Mouse (Mus musculus) c-Kit-positive CD71-positive TER-119-negative erythroid progenitor cells, embryonic 14.5 days (primary cell): ENCODE results near the gene Ttll3.

Experiments
- DNase-seq: peaks from one replicate; pipeline ENCODE4 v3.0.0-alpha.2; 2013; ENCODE audit warnings: low read depth

The Ttll3 gene

DNA sequence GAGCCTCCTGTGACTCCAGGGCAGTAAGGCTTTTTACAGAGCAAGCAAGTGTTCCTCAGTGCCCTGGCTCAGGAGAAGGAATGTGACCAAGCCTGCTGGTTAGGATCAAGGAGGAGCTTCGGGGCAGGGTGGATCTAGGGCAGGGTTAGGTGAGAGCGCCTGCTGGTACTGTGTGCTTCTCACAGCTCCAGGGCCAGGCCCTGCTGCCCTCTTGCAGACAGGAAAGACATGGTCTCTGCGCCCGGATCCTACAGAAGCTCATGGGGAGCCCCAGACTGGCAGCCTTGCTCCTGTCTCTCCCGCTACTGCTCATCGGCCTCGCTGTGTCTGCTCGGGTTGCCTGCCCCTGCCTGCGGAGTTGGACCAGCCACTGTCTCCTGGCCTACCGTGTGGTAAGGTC lies 69.6 kb downstream of the Ttll3 start:
- DNase-seq: no peak

GRCm38 (mm10) chr6:113464040-113464439 lies 75.0 kb downstream of the Ttll3 start:
- no peak for DNase-seq
